Comparison of ENCODE assay signal across 8 mouse cellular contexts in the genomic region with DNA sequence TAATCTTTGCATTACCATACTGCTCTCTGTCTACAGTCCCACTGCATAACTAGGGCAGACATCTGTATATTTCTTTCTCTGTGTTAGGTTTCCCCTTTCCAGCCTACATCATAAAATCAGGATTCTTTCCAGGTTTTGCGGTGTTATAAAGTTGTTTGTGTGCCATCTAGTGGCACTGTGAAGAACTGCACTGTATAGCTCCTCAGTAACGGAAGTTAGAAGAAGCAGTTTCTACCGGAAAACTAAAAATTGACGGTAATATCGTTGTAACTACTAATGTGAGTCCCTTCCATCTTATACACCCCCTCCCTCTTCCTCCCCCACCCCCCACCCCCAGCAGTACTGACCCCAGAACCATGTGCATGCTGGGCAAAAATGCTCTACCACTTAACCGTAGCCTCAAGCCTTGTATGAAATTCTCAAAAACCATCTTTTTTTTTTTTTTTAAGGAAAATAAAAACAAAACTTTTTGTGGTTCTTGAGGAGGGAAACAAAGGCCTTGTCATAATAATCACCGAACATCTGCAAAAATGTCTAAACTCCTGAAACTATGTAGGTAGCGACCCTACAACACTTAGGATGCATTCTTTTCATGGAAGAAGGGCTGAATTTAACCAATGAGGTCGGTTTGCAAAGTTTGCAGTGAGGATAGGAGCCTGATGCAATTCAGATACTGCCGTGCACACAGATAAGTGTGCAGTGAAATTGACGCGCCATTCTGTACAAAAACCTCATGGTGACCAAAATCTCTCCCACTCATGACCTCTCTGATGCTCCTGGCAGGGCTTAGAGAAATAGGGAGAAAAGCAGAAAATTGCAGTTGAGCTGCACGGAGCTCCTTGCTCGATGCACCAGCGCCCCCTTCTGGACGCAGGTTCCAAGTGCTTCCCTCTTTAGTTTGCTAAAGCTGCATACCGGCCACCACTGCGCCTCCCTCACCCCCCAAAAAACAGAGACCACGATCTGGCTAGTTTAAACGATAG. TPM values are rescaled to one million over a fixed set of nuclear protein-coding genes. Genes with fewer than 3 reads are reported as not detected.
DNase-seq lines count a peak whose midpoint lies in the region; ATAC-seq and TF ChIP-seq lines count a peak whose summit lies in the region.

No protein-coding gene starts in this region.

- no peak overlapping the region for H3K27ac ChIP-seq in forebrain, embryonic 16.5 days (ENCODE audit: low read length)
- no peak overlapping the region for H3K27ac ChIP-seq in lung, postnatal 0 days (ENCODE audit: low read length)

- peak; percentile 26 for ATAC-seq in G1E (ENCODE audit: extremely low read depth, insufficient number of reproducible peaks, low FRiP score, poor library complexity, severe bottlenecking)
- peak; percentile 80 for ATAC-seq in forebrain, embryonic 16.5 days
- peak; percentile 81 for ATAC-seq in lung, postnatal 0 days

- peak overlapping the region; percentile 54 for H3K4me2 ChIP-seq in forebrain, embryonic 16.5 days (ENCODE audit: low read length)
- peak overlapping the region; percentile 64 for H3K4me2 ChIP-seq in lung, postnatal 0 days (replicated peaks; ENCODE audit: low read depth, low read length)

- intact Hi-C loops in heart, postnatal 36 days (cut with DNase I), result loop anchor here (1.0 to 10.0 kb wide), 6 partner anchors 103 to 578 kb away; partner anchors contain the start of genes 9930021J03Rik and Jak2

- H3K9ac ChIP-seq in forebrain, embryonic 16.5 days (replicated peaks; ENCODE audit: low read depth, low read length), result no peak overlapping the region
- no peak overlapping the region for H3K9ac ChIP-seq in lung, postnatal 0 days (replicated peaks; ENCODE audit: low read depth)

- no peak; the same call in 1 of the 2 replicates for TF ChIP-seq EP300 in lung, postnatal 0 days (IDR thresholded peaks at IDR 0.05)

- H3K27me3 ChIP-seq in G1E (ENCODE audit: insufficient read depth, low read length), result no peaks in the 10 kb centered on the region
- H3K27me3 ChIP-seq in forebrain, embryonic 16.5 days (replicated peaks; ENCODE audit: control insufficient read depth, insufficient read depth, low read length), result no peaks in the 10 kb centered on the region
- H3K27me3 ChIP-seq in lung, postnatal 0 days (replicated peaks; ENCODE audit: insufficient read depth, low read length), result no peaks in the 10 kb centered on the region

- peak overlapping the region; percentile 59; the same call in 1 of the 2 replicates for H3K4me3 ChIP-seq in G1E (ENCODE audit: low read depth, low read length)
- peak overlapping the region; percentile 21 for H3K4me3 ChIP-seq in forebrain, embryonic 16.5 days (replicated peaks; ENCODE audit: low read length)
- peak overlapping the region; percentile 20 for H3K4me3 ChIP-seq in lung, postnatal 0 days (ENCODE audit: low read depth, low read length)

- DNase-seq in G1E (ENCODE audit: low spot score), result peak; percentile 51
- DNase-seq in cerebellum, adult 11-12 months, result peak; percentile 72
- DNase-seq in heart, postnatal 36 days, result peak; percentile 85 to 96
- peak; percentile 75 for DNase-seq in layer of hippocampus, adult 9-11 months
- DNase-seq in lung, postnatal 0 days (ENCODE audit: low spot score), result peak; percentile 91
- peak; percentile 67 for DNase-seq in ovary, postnatal 10 days (ENCODE audit: low spot score)
- DNase-seq in thymus, postnatal 0 days (ENCODE audit: low spot score), result peak; percentile 90

- H3K9me3 ChIP-seq in G1E (replicated peaks), result no peaks in the 10 kb centered on the region
- no peaks in the 10 kb centered on the region for H3K9me3 ChIP-seq in forebrain, embryonic 16.5 days (ENCODE audit: control insufficient read depth, low read length)
- no peaks in the 10 kb centered on the region for H3K9me3 ChIP-seq in lung, postnatal 0 days (ENCODE audit: low read length)

- 2% methylated on average over 20 of the region's 20 CpGs for WGBS in forebrain, embryonic 16.5 days
- WGBS in lung, postnatal 0 days, result 2% methylated on average over 20 of the region's 20 CpGs

- peaks cover 23% of the 10 kb centered on the region for H3K4me1 ChIP-seq in G1E (ENCODE audit: insufficient read depth, low read depth, low read length)
- peaks cover 7% of the 10 kb centered on the region; the same call in 1 of the 2 replicates for H3K4me1 ChIP-seq in forebrain, embryonic 16.5 days (replicated peaks; ENCODE audit: control insufficient read depth, insufficient read depth, low read length)
- H3K4me1 ChIP-seq in lung, postnatal 0 days (ENCODE audit: insufficient read depth, low read depth, low read length), result no peaks in the 10 kb centered on the region; the same call in 1 of the 2 replicates

- peak; percentile 74 for TF ChIP-seq CTCF in G1E (IDR thresholded peaks at IDR 0.05; ENCODE audit: low read depth, low read length)
- peak; percentile 94 for TF ChIP-seq CTCF in lung, postnatal 0 days (IDR thresholded peaks at IDR 0.05)

- peaks cover 66% of the 10 kb centered on the region for H3K36me3 ChIP-seq in G1E (replicated peaks)
- peaks cover under 1% of the 10 kb centered on the region for H3K36me3 ChIP-seq in forebrain, embryonic 16.5 days (ENCODE audit: control insufficient read depth, insufficient read depth)
- H3K36me3 ChIP-seq in lung, postnatal 0 days (ENCODE audit: insufficient read depth, low read length), result 0 out of 2 replicates have a peak, but pooled peaks cover 9% of the 10 kb centered on the region

RNA-seq across cellular contexts. Expression of gene Plgrkt, which starts 12.0 kb away (rescaled TPM):
- total RNA-seq in G1E (2014; fragmentation: Nextera tagmentation) (179 and 190 TPM in 2 replicates), G1E (2017) (439 and 475 TPM in 2 replicates)
- 38.2 and 39.8 TPM in 2 replicates for polyA plus RNA-seq in G1E (2012)
- 101 and 111 TPM in 2 replicates for polyA plus RNA-seq in forebrain, embryonic 16.5 days (2015; fragmentation: Nextera tagmentation; extraction: Ambion mirVana)
- 10 to 100 TPM; 26.6 to 27.9 TPM for total RNA-seq in heart, postnatal 36 days (2021)
- 50.6 and 56.3 TPM in 2 replicates for polyA plus RNA-seq in lung, postnatal 0 days (2015; fragmentation: Nextera tagmentation; extraction: Ambion mirVana)
- 308 and 317 TPM in 2 replicates for polyA plus RNA-seq in thymus, postnatal 0 days (2015; fragmentation: Nextera tagmentation; extraction: Ambion mirVana)

RNA-seq across cellular contexts. Expression of gene Cd274, which starts 12.1 kb away (rescaled TPM):
- 15.1 and 18.4 TPM in 2 replicates for total RNA-seq in G1E (2014; fragmentation: Nextera tagmentation)
- 37.1 and 40.8 TPM in 2 replicates for total RNA-seq in G1E (2017)
- polyA plus RNA-seq in G1E (2012), result 0.29 and 0.56 TPM in 2 replicates
- 1.1 and 1.3 TPM in 2 replicates for polyA plus RNA-seq in forebrain, embryonic 16.5 days (2015; fragmentation: Nextera tagmentation; extraction: Ambion mirVana)
- total RNA-seq in heart, postnatal 36 days (2021), result 1 to 10 TPM; 2.3 to 3.3 TPM
- polyA plus RNA-seq in lung, postnatal 0 days (2015; fragmentation: Nextera tagmentation; extraction: Ambion mirVana), result 0.57 and 0.79 TPM in 2 replicates
- polyA plus RNA-seq in thymus, postnatal 0 days (2015; fragmentation: Nextera tagmentation; extraction: Ambion mirVana), result 11.3 and 12.0 TPM in 2 replicates

RNA-seq across cellular contexts. Expression of gene Rln1, which starts 20.7 kb away (rescaled TPM):
- total RNA-seq in G1E (2014; fragmentation: Nextera tagmentation) (not detected in 2 replicates), G1E (2017) (0.06 and 0.11 TPM in 2 replicates)
- not detected in 2 replicates for polyA plus RNA-seq in G1E (2012)
- 2.8 and 3.9 TPM in 2 replicates for polyA plus RNA-seq in forebrain, embryonic 16.5 days (2015; fragmentation: Nextera tagmentation; extraction: Ambion mirVana)
- total RNA-seq in heart, postnatal 36 days (2021), result not detected
- 0.11 TPM in 1 of 2 replicates, not detected in the other for polyA plus RNA-seq in lung, postnatal 0 days (2015; fragmentation: Nextera tagmentation; extraction: Ambion mirVana)
- 0.51 and 0.59 TPM in 2 replicates for polyA plus RNA-seq in thymus, postnatal 0 days (2015; fragmentation: Nextera tagmentation; extraction: Ambion mirVana)

RNA-seq across cellular contexts. Expression of gene Insl6, which starts 30.0 kb away (rescaled TPM):
- total RNA-seq in G1E (2014; fragmentation: Nextera tagmentation), result 1.1 TPM in 1 of 2 replicates, not detected in the other
- 4.2 and 4.8 TPM in 2 replicates for total RNA-seq in G1E (2017)
- 0.17 and 0.35 TPM in 2 replicates for polyA plus RNA-seq in G1E (2012)
- polyA plus RNA-seq in forebrain, embryonic 16.5 days (2015; fragmentation: Nextera tagmentation; extraction: Ambion mirVana), result 1.2 and 1.4 TPM in 2 replicates
- total RNA-seq in heart, postnatal 36 days (2021), result not detected
- polyA plus RNA-seq in lung, postnatal 0 days (2015; fragmentation: Nextera tagmentation; extraction: Ambion mirVana), result 0.57 and 1.5 TPM in 2 replicates
- polyA plus RNA-seq in thymus, postnatal 0 days (2015; fragmentation: Nextera tagmentation; extraction: Ambion mirVana), result 13.5 and 15.1 TPM in 2 replicates

RNA-seq across cellular contexts. Expression of gene Pdcd1lg2, which starts 55.5 kb away (rescaled TPM):
- total RNA-seq in G1E (2014; fragmentation: Nextera tagmentation) (2.0 and 2.5 TPM in 2 replicates), G1E (2017) (8.8 and 10.5 TPM in 2 replicates)
- polyA plus RNA-seq in G1E (2012), result 0.10 and 0.16 TPM in 2 replicates
- not detected in 2 replicates for polyA plus RNA-seq in forebrain, embryonic 16.5 days (2015; fragmentation: Nextera tagmentation; extraction: Ambion mirVana)
- not detected for total RNA-seq in heart, postnatal 36 days (2021)
- 0.15 and 0.26 TPM in 2 replicates for polyA plus RNA-seq in lung, postnatal 0 days (2015; fragmentation: Nextera tagmentation; extraction: Ambion mirVana)
- polyA plus RNA-seq in thymus, postnatal 0 days (2015; fragmentation: Nextera tagmentation; extraction: Ambion mirVana), result 4.6 and 4.9 TPM in 2 replicates

Comparison
In these comparisons a context has a peak if more than half of its experiments do, and no peak if none do; other contexts are left out.
1. ATAC-seq: peak in every context shown above with its lines; median percentile 81 in lung, postnatal 0 days; 80 in forebrain, embryonic 16.5 days; 26 in G1E.